Mouse (Mus musculus) C2C12 (cell line): Measurements from ENCODE around the gene Snx9.

Experiments used
- CTCF ChIP-seq: IDR thresholded peaks from one replicate; pipeline ENCODE4 v1.5.1; 2011; ENCODE audit not compliant: control insufficient read depth, insufficient read depth, insufficient read length
- MAX ChIP-seq: IDR thresholded peaks from one replicate; pipeline ENCODE4 v1.6.1; 2011; ENCODE audit warnings: mild to moderate bottlenecking, control low read depth
- MYOG ChIP-seq: IDR thresholded peaks from one replicate; pipeline ENCODE4 v1.6.1; 2011; ENCODE audit not compliant: control insufficient read depth, insufficient read length; ENCODE audit errors: extremely low read depth
- USF1 ChIP-seq: IDR thresholded peaks from one replicate; pipeline ENCODE4 v1.6.1; 2011; ENCODE audit warnings: low read depth, mild to moderate bottlenecking, control low read depth, moderate library complexity

GRCm38 (mm10) chr17:5834166-5834565, 7.0 kb upstream of the Snx9 start:
- TF ChIP-seq MAX (no peak), CTCF (no peak), USF1 (no peak), MYOG (no peak)
